Comparison of ENCODE assay signal across 21 mouse cellular contexts in genomic region chr16:77772075-77772474, GRCm38 (mm10).
"Had no signal": no experiment of that assay in that cellular context is flagged by ENCODE, and none has a peak within 500 bp of the region (broad histone marks: within the 10 kb centered on the region; RNA-seq: fewer than 3 reads in every experiment).

No protein-coding gene starts in this region.

- ATAC-seq: forebrain, embryonic 13.5 days; forebrain, embryonic 14.5 days; forebrain, embryonic 15.5 days; forebrain, embryonic 16.5 days; forebrain, postnatal 0 days had no signal

- DNase-seq: cerebellum, adult 8-10 months; cerebellum, adult 9-10 months; cerebellum, adult 9-11 months; cerebellum, postnatal 10 days; cerebellum, postnatal 14 days; cerebellum, postnatal 25 days; cerebellum, postnatal 36 days; embryo, embryonic 11 days; forebrain, postnatal 0 days; gastrocnemius, adult 2 months; gastrocnemius, postnatal 10 days; gastrocnemius, postnatal 14 days; gastrocnemius, postnatal 25 days; gastrocnemius, postnatal 36 days; heart, adult 11 months; heart, adult 18-20 months; heart, adult 2 months had no signal
